8 mouse cellular contexts compared by ENCODE assay signal in genomic region chr11:94499661-94500152, GRCm38 (mm10). TPM values are rescaled to one million over a fixed set of nuclear protein-coding genes. Genes with fewer than 3 reads are reported as not detected.
DNase-seq lines count a peak whose midpoint lies in the region; ATAC-seq and TF ChIP-seq lines count a peak whose summit lies in the region.

Gene Epn3 (minus strand): TSS chr11:94499974.

- under 1% methylated on average over 26 of the region's 26 CpGs for WGBS in heart, postnatal 0 days

- H3K4me2 ChIP-seq in heart, postnatal 0 days (ENCODE audit: low read depth, low read length): peak within 1 kb of the TSS; percentile 74

- H3K27ac ChIP-seq in heart, postnatal 0 days (ENCODE audit: low read depth): peak within 1 kb of the TSS; percentile 92
- no peak within 1 kb of the TSS for H3K27ac ChIP-seq in testis, adult 2 months (ENCODE audit: control insufficient read depth, insufficient read depth, low read depth, low read length)

- no peak for TF ChIP-seq EP300 in heart, postnatal 0 days (IDR thresholded peaks at IDR 0.05; ENCODE audit: low read depth)

- H3K36me3 ChIP-seq in heart, postnatal 0 days (replicated peaks; ENCODE audit: control insufficient read depth, insufficient read depth, low read length): 0 out of 2 replicates have a peak, but pooled peaks cover 4% of the 10 kb centered on the region
- no peaks in the 10 kb centered on the region for H3K36me3 ChIP-seq in testis, adult 2 months (ENCODE audit: control insufficient read depth, insufficient read depth, low read length)

- peak within 1 kb of the TSS; percentile 56 for H3K4me3 ChIP-seq in heart, postnatal 0 days (ENCODE audit: low read depth, low read length)
- peak within 1 kb of the TSS; percentile 26 for H3K4me3 ChIP-seq in testis, adult 2 months (ENCODE audit: control insufficient read depth, low read depth, low read length)

- peak within 1 kb of the TSS; percentile 64 for H3K9ac ChIP-seq in heart, postnatal 0 days (replicated peaks; ENCODE audit: low read depth, low read length)

- 0 out of 2 replicates have a peak, but pooled peaks cover 3% of the 10 kb centered on the region for H3K27me3 ChIP-seq in heart, postnatal 0 days (ENCODE audit: control insufficient read depth, insufficient read depth, low read length)
- no peaks in the 10 kb centered on the region for H3K27me3 ChIP-seq in testis, adult 2 months (ENCODE audit: control insufficient read depth, insufficient read depth, low read length)

- TF ChIP-seq POLR2A in testis, adult 2 months (IDR thresholded peaks at IDR 0.05; ENCODE audit: control insufficient read depth, low read depth, low read length): no peak

- peak; percentile 45 for ATAC-seq in heart, postnatal 0 days (ENCODE audit: insufficient read depth, low read depth)

- no peaks in the 10 kb centered on the region for H3K9me3 ChIP-seq in heart, postnatal 0 days (replicated peaks; ENCODE audit: control insufficient read depth, low read length)

- peak; percentile 8; the same call in 1 of the 2 replicates for TF ChIP-seq CTCF in heart, postnatal 0 days (IDR thresholded peaks at IDR 0.05; ENCODE audit: low read depth)
- no peak for TF ChIP-seq CTCF in testis, adult 2 months (IDR thresholded peaks at IDR 0.05; ENCODE audit: control insufficient read depth, insufficient read depth, insufficient replicate concordance, low read depth, low read length)

- DNase-seq in adrenal gland, postnatal 10 days: peak; percentile 61
- peak; percentile 67 for DNase-seq in embryo, embryonic 10.5 days (ENCODE audit: low spot score)
- DNase-seq in heart, postnatal 0 days (ENCODE audit: low spot score): peak; percentile 39
- DNase-seq in kidney, postnatal 25 days: peak; percentile 65 to 85
- peak; percentile 78 to 87 for DNase-seq in lung, postnatal 4 days
- no peak for DNase-seq in layer of hippocampus, postnatal 25 days (ENCODE audit: extremely low spot score in 1 of 2, low spot score in 1 of 2)
- DNase-seq in adipocyte (ENCODE audit: low spot score): no peak

- H3K4me1 ChIP-seq in heart, postnatal 0 days (ENCODE audit: control insufficient read depth, insufficient read depth): peaks cover 28% of the 10 kb centered on the region
- peaks cover 18% of the 10 kb centered on the region for H3K4me1 ChIP-seq in testis, adult 2 months (ENCODE audit: control insufficient read depth, insufficient read depth, low read length)

RNA-seq across cellular contexts. Expression of gene Epn3, which starts in this region (rescaled TPM):
- 10 to 100 TPM in 1 of 2 experiments, 1 to 10 TPM in 1; 7.0 to 10.2 TPM for total RNA-seq in adrenal gland, postnatal 10 days (2021)
- 32.5 and 44.4 TPM in 2 replicates for total RNA-seq in heart, postnatal 0 days (2014; rRNA removed; ENCODE audit: low replicate concordance)
- 11.4 and 13.3 TPM in 2 replicates for polyA plus RNA-seq in heart, postnatal 0 days (2015; fragmentation: Nextera tagmentation; extraction: Ambion mirVana)
- polyA plus RNA-seq in testis, adult 2 months (2012; rRNA removed): 1.7 and 1.8 TPM in 2 replicates
- total RNA-seq in layer of hippocampus, postnatal 25 days (2021): 1 to 10 TPM; 2.0 to 2.3 TPM

Comparison
In these comparisons a context has a peak if more than half of its experiments do, and no peak if none do; other contexts are left out.
1. DNase-seq: peak in adrenal gland, postnatal 10 days (single experiment), embryo, embryonic 10.5 days (single experiment), heart, postnatal 0 days (single experiment), kidney, postnatal 25 days (2 of 2) and lung, postnatal 4 days (2 of 2); none in layer of hippocampus, postnatal 25 days (0 of 2) and adipocyte (single experiment).